Mouse (Mus musculus) heart, postnatal 0 days (tissue): Measurements from ENCODE around the gene Wdr41. TPM values are rescaled to one million over a fixed set of nuclear protein-coding genes. Genes with fewer than 3 reads are reported as not detected.

Experiments used
- ATAC-seq: fragments of 200-750 bp; cut with Nextera tagmentation; 2 replicates; pipeline ENCODE4 v1.8.0; 2017; ENCODE audit warnings: low read depth, moderate number of reproducible peaks, moderate library complexity; ENCODE audit not compliant: insufficient read depth
- DNase-seq: peaks from one replicate; pipeline ENCODE4 v3.0.0-alpha.2; 2016; ENCODE audit warnings: low spot score
- H3K27ac ChIP-seq: fragments of 300-500 bp; sonication (generic); 2 replicates; pipeline ENCODE4 v1.5.1; 2014; ENCODE audit warnings: low read depth, mild to moderate bottlenecking
- H3K27me3 ChIP-seq: fragments of 300-500 bp; sonication (generic); 2 replicates; pipeline ENCODE4 v1.6.1; 2014; ENCODE audit warnings: low read length, mixed read lengths; ENCODE audit not compliant: control insufficient read depth, insufficient read depth
- H3K36me3 ChIP-seq: fragments of 300-500 bp; sonication (generic); replicated peaks from 2 replicates; pipeline ENCODE4 v1.6.1; 2014; ENCODE audit warnings: low read length, mixed read lengths; ENCODE audit not compliant: control insufficient read depth, insufficient read depth
- H3K4me1 ChIP-seq: fragments of 300-500 bp; sonication (generic); 2 replicates; pipeline ENCODE4 v1.6.1; 2014; ENCODE audit warnings: antibody characterized with exemption; ENCODE audit not compliant: control insufficient read depth, insufficient read depth
- H3K4me2 ChIP-seq: fragments of 300-500 bp; sonication (generic); 2 replicates; pipeline ENCODE4 v1.6.1; 2014; ENCODE audit warnings: low read depth, mild to moderate bottlenecking, low read length, moderate library complexity
- H3K4me3 ChIP-seq: fragments of 300-500 bp; sonication (generic); 2 replicates; pipeline ENCODE4 v1.5.1; 2014; ENCODE audit warnings: low read depth, low read length
- H3K9ac ChIP-seq: fragments of 300-500 bp; sonication (generic); replicated peaks from 2 replicates; pipeline ENCODE4 v1.6.1; 2014; ENCODE audit warnings: low read depth, low read length, mixed read lengths
- H3K9me3 ChIP-seq: fragments of 300-500 bp; sonication (generic); replicated peaks from 2 replicates; pipeline ENCODE4 v1.6.1; 2016; ENCODE audit warnings: low read length; ENCODE audit not compliant: control insufficient read depth
- CTCF ChIP-seq: IDR thresholded peaks from 2 replicates; pipeline ENCODE4 v1.5.1; 2016; ENCODE audit warnings: antibody characterized with exemption, control low read depth, low read depth
- EP300 ChIP-seq: IDR thresholded peaks from 2 replicates; pipeline ENCODE4 v1.6.1; 2016; ENCODE audit warnings: antibody characterized with exemption, low read depth
- WGBS: fragments of 180-500 bp; shearing (Covaris S2); extraction: QIAGEN DNeasy Blood & Tissue Kit; methylation state at CpG from one replicate; pipeline ENCODE4 v1.1.7; 2014; 5-methylcytosine and 5-hydroxymethylcytosine counted together
- polyA plus RNA-seq: library from polyadenylated mRNA; unstranded; fragments of >200 nt; fragmentation: Nextera tagmentation; extraction: Ambion mirVana; gene quantifications from 2 replicates; pipeline ENCODE4 v1.2.1, GENCODE M21; 2015
- total RNA-seq: library from RNA; depleted of rRNA; stranded (reverse); fragments of >200 nt; gene quantifications from 2 replicates; pipeline ENCODE4 v1.2.3, GENCODE M21; 2014; ENCODE audit warnings: low replicate concordance

Gene Wdr41
- total and polyA plus RNA-seq, 2 experiments from 2014 or later, result 20.4 to 22.2 TPM

DNA sequence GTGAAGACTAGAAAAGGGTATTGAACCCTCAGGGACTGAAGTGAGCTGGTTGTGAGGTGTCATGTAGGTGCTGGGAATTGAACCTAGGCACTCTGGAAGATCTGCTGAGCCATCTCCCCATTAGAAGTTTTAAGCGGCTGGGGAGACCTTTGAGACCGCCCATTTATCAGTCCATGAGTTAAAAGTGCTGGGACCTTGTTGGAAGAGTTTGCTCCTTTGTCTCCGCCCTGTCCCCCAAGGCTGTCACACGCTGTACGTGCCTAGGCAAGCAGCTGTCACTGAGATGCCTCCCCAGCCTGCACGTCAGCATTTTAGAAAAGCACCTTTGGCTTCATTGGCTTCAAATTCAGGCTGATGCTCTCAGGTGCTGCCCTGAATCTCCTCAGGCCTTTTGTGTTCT lies 44.1 kb downstream of the Wdr41 start:
- Histone ChIP-seq H3K9me3 (no peaks in the 10 kb centered on the region), H3K9ac (no peak overlapping the region), H3K27me3 (no peaks in the 10 kb centered on the region), H3K4me3 (no peak overlapping the region), H3K36me3 (peaks cover 15% of the 10 kb centered on the region), H3K4me1 (no peaks in the 10 kb centered on the region), H3K27ac (no peak overlapping the region), H3K4me2 (no peak overlapping the region)
- TF ChIP-seq CTCF (no peak), EP300 (no peak)
- ATAC-seq (no peak), DNase-seq (no peak)
- WGBS, result 88% methylated on average over 6 of the region's 6 CpGs

- Histone ChIP-seq H3K4me1 (0 out of 2 replicates have a peak, but pooled peaks cover 5% of the 10 kb centered on the region), H3K9ac (no peak overlapping the region), H3K4me3 (no peak overlapping the region), H3K4me2 (no peak overlapping the region), H3K9me3 (no peaks in the 10 kb centered on the region), H3K36me3 (no peaks in the 10 kb centered on the region), H3K27me3 (no peaks in the 10 kb centered on the region), H3K27ac (no peak overlapping the region)
- TF ChIP-seq CTCF, result no peak
- no peak for TF ChIP-seq EP300
- DNase-seq, result no peak
- ATAC-seq, result no peak
- WGBS, result 90% methylated on average over 6 of the region's 6 CpGs
Measured at GRCm38 (mm10) chr13:95030828-95031227, 54.7 kb downstream of the Wdr41 start.

DNA sequence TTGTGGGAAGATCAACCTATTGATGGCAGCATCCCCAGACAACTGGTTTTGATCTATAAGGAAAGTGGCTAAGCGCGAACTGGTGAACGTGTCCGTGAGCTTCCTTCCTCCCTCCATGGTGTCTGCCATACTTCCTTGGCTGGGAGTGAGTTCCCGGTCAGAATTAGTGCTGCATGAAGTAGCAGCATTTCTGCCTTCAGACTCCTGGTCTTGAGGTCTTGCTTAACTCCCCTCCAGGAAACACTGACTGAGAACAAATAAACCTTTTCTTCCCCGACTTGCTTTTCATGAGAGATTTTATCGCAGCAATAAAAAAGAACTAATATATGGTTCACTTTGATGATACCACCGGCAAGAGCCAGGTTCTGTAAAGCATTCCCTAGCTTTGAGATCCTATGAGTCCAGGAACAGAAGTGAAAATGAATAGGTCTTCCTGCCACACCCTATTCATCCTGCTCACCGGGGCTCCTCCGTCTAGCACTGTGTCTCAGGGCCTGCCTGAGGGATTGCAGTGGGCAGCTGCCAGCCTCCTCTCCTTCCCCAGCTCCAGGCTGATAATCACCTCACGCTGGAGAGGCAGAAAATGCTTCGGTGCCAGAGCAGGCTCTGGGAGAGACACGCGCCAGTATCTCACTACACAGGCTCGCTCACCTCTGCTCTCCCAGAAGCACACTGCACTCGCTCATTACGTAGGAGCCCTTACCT lies 56.1 kb downstream of the Wdr41 start:
- Histone ChIP-seq H3K27ac (no peak overlapping the region), H3K36me3 (no peaks in the 10 kb centered on the region), H3K27me3 (no peaks in the 10 kb centered on the region), H3K4me3 (no peak overlapping the region), H3K4me1 (0 out of 2 replicates have a peak, but pooled peaks cover 5% of the 10 kb centered on the region), H3K9me3 (no peaks in the 10 kb centered on the region), H3K9ac (no peak overlapping the region), H3K4me2 (no peak overlapping the region)
- ATAC-seq, result peak; percentile 44; the same call in 1 of the 2 replicates
- 61% methylated on average over 17 of the region's 17 CpGs for WGBS
- peak; percentile 13 for DNase-seq
- TF ChIP-seq EP300, result no peak
- TF ChIP-seq CTCF, result no peak

- ATAC-seq, result peak; percentile 24; the same call in 1 of the 2 replicates
- Histone ChIP-seq H3K4me2 (no peak overlapping the region), H3K36me3 (no peaks in the 10 kb centered on the region), H3K4me3 (no peak overlapping the region), H3K27me3 (no peaks in the 10 kb centered on the region), H3K27ac (no peak overlapping the region), H3K9ac (no peak overlapping the region), H3K9me3 (no peaks in the 10 kb centered on the region), H3K4me1 (0 out of 2 replicates have a peak, but pooled peaks cover 5% of the 10 kb centered on the region)
- no peak for DNase-seq
- WGBS, result 63% methylated on average over 6 of the region's 6 CpGs
- TF ChIP-seq EP300, result no peak
- no peak for TF ChIP-seq CTCF
Measured at GRCm38 (mm10) chr13:95032973-95033372, 56.8 kb downstream of the Wdr41 start.

DNA sequence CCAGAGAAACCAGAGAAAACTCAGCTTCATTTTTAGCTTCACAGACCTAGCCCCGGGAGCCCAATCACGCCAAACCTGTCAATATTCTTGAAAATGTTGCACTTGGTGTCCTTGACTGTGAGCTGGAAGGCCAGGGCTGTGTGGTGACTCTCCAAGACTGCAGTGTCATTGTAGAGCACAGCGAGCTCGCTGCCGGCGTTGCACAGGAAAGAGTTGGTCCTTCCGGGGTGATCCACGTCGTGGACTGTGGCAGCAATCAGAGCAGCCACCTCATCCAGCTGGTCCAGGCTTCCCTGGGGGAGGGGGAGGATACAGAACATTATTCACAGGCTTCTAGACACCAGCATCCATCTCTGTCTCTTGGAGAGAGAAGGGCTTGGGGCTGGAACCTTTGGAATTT lies 58.0 kb downstream of the Wdr41 start:
- 59% methylated on average over 9 of the region's 9 CpGs for WGBS
- no peaks in the 10 kb centered on the region for H3K27me3 ChIP-seq
- no peaks in the 10 kb centered on the region for H3K36me3 ChIP-seq
- H3K27ac ChIP-seq, result no peak overlapping the region
- DNase-seq (no peak), ATAC-seq (no peak)
- no peak overlapping the region for H3K9ac ChIP-seq
- H3K4me2 ChIP-seq, result no peak overlapping the region
- TF ChIP-seq CTCF, result no peak
- no peak for TF ChIP-seq EP300
- H3K9me3 ChIP-seq, result no peaks in the 10 kb centered on the region
- H3K4me1 ChIP-seq, result 0 out of 2 replicates have a peak, but pooled peaks cover 5% of the 10 kb centered on the region
- H3K4me3 ChIP-seq, result no peak overlapping the region

DNA sequence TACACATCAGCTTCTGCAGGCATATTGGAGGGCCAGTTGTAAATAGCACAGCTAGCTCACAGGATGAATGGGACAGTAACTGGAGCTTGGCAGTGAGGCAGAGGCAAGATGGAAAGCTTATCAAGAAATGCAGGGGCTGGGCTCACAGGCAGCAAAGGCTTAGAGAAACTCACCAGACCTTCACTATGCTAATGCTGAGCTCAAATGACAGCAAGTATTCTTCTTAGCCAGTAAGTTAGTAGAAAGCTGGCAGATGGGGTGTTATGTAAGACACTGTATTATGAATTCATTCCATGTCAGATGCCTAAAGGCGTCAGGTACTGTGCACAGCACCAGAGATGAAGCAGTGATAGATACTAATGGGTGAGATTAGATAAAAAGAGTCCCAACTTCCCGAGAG lies 58.6 kb downstream of the Wdr41 start:
- Histone ChIP-seq H3K4me3 (no peak overlapping the region), H3K27me3 (no peaks in the 10 kb centered on the region), H3K27ac (no peak overlapping the region), H3K4me2 (no peak overlapping the region), H3K9me3 (no peaks in the 10 kb centered on the region), H3K4me1 (0 out of 2 replicates have a peak, but pooled peaks cover 5% of the 10 kb centered on the region), H3K36me3 (no peaks in the 10 kb centered on the region), H3K9ac (no peak overlapping the region)
- TF ChIP-seq EP300, result no peak
- no peak for TF ChIP-seq CTCF
- DNase-seq, result no peak
- no peak for ATAC-seq
- 34% methylated on average over 2 of the region's 2 CpGs for WGBS
